Mouse (Mus musculus): ENCODE results near the gene Rin2.
A peak's percentile ranks its signal among the peaks of the same experiment; 100 is the strongest.

Rin2 gene

DNA sequence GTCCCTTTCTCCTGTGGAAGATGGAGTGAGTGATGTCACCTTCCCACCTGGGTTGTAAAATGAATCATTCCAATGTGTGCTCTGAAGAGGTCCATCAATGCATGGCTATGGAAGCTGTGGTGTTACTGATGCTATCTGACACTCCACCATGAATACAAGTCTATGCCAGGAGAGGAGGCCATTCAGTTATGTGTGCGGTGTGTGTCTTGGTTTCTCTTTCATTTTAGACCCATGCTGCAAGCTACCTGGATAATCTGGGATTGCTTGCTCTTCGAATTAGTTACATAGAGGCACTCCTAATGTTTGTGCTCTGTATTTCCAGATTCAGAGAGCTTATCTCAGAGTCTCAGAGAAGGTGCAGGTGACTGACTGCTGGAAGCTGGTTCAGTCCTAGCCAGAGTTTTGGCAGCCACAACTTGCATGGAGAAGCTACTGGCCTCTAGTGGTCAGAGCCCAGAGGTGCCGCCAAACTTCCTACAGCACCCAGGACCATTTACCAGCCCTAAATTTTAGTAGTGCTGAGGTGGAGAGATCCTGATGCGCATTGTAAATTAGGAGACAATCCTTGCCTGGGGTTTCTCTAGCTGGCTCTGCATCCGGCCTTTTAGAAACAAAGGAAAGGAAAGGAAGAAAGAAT, 119.4 kb downstream of the Rin2 start:
- DNase-seq = no peak

DNA sequence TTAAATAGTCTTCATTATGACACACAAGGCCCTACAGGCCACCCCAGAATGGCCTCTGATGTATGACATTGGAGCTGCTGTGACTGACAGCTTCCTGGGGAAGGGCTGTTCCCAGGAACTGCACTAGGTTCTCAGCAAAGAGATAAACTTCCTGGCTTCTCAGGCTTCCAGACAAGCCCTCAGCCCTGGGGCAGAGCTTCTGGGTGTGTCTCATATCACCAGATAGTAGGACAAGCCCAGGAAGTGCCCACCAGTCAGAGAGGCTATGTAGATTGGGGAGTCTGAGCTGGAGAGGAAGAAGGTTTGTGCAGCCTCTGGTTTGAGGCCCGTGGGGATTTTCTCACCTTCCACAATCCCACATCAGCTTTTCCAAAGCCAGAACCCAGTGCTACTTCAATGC, 122.8 kb downstream of the Rin2 start:
- no peak for DNase-seq

DNA sequence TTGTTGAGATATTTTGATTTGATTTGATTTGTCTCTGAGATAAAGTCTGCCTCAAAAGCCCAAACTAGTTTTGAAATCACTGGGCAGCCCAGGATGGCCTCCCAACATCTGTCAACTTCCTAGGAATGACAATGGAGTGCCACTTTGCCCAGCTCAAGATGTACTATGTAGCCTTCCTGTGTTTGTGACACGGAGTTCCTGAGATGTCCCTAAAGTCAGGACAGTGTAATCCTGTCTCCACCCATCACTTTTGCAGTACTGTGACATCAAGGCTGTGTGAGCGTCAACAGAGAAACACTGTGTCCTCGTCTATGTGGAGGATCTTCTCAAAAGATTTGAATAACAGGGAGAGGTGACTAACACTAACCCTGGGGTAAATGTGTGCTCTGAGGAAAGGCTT, 123.9 kb downstream of the Rin2 start:
- no peak for DNase-seq

DNA sequence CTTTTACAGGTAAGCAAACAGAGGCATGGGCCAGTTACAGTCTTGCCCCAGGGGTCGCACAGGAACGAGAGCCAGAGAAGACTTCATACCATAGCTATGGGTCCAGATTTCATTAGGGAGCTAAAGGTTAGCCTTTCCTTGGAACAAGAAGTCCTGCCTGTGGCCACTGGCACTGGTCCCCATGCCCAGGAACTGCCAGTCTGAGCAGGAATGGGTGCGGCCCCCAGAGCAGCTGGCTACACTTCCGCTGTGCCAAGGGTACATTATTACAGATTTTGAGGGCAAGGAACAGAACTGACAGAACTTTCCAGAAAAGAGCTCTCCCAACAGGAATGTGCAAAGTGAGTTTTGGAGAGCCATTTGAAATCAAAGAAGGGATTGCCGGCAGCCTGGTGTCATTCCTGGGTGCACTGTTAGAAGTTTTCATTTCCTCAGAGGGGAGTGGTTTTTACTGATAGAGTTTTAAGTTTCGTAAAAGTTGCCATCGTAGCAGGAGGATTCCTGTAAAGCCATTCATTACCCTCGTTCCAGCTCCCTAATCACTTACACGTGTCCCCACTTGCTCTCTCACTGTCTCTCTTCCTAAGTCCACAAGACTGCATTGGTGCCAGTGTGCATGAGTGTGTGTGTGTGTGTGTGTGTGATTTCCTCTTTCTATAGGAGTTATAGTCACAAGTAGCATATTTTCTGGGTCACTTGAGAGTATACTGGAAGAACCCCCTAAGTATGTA, 126.5 kb downstream of the Rin2 start:
- no peak for DNase-seq

DNA sequence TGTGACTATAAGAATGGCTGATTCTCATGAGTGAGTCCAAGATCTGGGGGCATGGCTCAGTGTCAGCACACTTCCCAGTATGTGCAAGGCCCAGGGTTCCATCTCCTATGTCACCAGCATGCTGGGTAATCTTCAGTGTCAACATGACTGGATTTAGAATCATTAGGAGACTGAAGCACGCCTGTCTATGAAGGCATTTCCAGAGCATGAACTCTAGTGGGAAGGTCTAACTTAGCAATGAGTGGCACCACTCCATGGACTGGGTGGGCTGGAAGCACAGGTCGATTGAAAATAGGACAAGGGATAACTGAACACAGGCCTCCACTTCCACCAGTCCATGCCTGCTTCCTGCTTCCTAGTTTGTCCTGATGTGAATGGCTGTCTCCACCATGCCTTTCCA, 127.6 kb downstream of the Rin2 start:
- no peak for DNase-seq

DNA sequence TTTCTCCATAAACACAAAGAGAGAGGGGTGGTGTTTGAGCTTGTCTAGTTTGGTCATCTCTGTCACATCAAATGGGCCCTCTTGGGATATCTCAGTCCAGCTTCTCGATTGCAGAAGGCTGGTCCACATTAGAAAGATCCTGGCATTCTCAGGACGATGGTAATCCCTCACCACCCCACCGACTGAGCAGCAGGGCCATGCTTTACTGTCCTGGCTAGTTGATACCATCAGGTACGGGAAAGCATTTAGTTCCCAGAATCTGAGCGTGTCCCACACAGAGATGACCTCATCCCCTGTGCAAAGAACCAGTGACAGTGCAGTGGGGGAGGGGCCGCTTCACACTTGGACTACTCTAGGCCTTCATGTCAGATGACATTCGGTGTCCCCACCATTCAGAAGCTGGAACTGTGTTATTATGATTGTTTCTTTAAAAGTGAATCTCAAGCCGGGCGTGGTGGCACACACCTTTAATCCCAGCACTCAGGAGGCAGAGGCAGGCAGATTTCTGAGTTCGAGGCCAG, 128.9 kb downstream of the Rin2 start:
- no peak for DNase-seq

DNA sequence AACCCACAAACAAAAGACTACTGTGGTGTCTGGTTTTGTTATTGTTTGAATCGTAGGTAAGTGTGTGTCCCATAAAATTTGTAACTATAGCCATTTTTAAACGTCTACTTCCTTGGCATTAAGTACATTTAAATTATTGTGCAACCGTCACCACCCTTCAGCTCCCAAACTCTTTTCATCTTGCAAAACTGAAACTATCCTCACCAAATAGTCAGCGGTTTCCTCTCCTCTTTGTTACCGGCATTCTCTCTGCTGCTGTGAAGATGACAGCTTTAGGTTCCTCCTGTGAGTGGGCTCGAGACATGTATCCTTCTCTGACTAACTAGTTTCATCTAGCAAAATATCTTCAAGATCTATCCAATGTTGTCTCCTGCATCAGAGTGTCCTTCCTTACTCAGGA, 129.5 kb downstream of the Rin2 start:
- DNase-seq = no peak

DNA sequence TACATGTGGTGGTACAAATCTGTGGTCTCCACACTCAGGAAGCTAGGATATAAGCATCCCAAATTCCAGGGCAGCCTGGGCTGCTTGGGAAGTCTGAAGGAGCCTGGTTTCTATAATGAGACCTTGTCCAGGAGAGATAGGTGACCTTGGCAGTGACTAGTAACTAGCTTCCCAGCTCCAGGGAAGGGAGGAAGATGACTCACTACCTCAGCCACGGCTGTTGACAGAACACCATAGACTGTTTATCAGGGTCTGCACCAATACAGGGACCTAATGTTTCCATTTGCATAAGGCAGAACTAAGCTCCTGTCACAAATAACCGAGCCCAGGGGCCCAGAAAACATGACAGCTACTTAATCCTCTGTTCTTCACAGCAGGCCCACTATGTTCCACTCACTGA, 132.3 kb downstream of the Rin2 start:
- no peak for DNase-seq

DNA sequence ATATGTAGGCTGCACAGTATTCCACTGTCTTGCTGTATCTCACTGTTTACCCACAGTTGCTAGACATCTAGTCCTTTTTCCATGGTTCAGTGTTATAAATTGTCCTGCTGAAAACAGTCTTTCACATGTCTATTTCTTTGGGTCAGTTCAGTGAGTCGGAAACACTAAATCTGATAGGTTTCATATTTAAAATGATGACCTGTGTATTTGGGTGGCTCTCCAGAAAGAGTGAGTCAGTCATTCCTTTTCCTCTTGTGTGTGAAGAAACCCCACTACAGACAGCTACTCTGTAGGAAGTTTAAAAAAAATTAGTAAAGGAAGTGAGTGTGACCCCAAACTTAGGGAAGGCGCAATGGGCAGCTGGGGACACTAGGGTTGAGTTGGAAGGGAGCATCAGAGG, 133.2 kb downstream of the Rin2 start:
- DNase-seq = no peak

DNA sequence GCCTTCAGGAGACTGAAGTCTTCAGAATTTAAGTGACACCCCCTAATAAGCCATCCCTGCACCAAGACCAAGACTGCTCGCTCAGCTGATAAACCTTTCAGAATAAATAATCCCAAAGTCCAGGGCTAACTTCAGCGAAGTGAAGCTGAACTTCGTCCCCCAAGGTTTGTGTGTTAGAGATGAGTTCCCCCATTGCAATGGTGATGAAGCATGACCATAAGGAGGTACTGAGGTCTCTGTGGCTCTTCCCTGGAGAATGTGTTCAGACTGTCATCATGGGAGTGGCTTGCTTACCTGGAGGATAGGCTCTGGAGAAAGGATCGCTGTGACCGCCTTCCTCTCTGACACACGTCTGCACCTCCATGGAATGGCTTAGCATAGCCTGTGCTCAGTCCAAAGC, 133.7 kb downstream of the Rin2 start:
- DNase-seq = no peak

DNA sequence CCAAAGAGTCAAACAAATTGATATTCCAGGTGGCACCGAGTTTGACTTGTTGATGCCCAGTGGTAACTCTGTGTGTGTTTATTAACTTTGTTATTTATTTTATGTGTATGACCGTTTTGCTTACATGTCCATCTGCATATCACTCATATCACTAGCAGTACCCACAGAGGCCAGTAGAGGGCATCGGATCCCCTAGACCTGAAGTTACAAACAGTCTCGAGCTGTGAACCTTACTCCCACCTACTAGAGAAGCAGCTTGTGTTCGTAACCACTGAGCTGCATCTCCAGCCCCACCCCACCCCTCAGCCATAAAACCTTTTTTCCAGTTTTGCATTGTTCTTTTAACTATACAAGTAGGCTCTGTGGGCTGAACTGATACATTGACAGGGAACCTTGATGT, 135.7 kb downstream of the Rin2 start:
- DNase-seq = no peak

DNA sequence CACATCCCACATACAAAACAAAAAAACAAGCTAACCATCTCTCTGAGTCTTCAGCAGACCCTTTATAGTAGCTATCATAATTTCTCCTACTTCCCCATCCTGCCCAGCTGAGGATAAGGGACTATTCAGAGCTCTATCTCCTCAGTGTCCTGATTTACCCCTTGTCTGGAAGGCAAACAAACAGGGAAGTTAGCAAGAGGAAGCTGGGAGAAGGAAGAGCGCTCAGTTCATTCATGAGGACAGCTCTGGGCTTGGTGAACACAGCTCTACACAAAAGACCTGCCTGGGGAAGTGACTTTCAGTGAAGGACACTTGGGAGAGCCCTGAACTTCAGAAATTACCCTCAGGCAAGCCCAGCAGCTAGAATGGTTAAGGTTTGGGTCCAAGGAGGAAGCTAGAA, 137.8 kb downstream of the Rin2 start:
- no peak for DNase-seq

DNA sequence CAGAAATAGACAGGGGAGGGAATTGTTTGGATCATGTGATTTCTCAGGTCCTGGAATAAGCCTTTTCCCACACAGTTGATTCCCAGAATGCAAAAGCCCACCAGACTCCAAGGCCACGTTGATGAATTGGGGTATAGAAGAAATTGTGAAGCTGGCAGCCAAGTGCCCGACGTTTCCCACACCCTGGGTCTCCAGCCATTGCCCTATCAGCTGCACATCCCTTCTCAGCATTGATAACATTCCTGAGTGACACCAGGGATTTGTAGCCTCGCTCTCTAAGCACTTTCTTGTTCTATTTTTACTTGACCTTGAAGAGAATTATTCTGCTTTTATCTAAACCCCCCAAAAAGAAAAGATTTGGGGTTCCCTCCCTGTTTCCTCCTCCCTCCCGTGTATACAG, 142.2 kb downstream of the Rin2 start:
- no peak for DNase-seq

DNA sequence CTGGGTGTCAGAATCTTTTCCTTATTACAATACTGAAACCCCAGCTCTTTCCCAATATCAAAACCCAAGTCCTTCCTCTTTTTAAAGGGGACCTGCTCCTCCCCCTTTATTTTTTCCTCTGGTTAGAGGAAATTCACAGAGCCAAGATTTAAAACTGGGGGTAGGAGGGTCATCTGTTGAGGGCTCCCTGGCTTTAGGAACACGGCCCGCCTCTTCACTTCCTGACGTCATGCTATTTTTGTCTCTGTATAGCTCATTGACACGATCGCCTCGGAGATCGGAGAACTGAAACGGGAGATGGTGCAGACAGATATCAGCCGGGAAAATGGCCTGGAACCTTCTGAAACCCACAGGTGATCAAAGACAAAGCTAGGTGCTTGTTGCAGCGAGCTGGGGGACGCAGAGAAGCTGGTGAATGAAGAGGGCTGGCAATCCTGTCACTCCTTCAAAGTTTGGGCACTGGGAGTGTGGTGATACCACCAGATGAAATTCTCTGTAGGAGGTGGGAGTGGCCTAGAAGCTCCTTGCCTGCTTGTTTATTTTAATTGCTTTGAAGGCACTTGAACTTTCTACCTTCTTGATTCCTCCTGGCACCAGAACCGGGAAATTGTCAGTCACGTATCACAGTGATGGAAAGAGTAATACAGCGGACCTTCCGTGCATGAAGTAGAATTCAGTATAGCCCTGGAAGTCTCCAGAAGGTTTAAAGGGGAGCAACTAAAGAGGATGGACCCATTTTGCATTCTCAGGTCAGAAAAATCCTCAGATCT, 147.2 kb downstream of the Rin2 start:
- no peak for DNase-seq

DNA sequence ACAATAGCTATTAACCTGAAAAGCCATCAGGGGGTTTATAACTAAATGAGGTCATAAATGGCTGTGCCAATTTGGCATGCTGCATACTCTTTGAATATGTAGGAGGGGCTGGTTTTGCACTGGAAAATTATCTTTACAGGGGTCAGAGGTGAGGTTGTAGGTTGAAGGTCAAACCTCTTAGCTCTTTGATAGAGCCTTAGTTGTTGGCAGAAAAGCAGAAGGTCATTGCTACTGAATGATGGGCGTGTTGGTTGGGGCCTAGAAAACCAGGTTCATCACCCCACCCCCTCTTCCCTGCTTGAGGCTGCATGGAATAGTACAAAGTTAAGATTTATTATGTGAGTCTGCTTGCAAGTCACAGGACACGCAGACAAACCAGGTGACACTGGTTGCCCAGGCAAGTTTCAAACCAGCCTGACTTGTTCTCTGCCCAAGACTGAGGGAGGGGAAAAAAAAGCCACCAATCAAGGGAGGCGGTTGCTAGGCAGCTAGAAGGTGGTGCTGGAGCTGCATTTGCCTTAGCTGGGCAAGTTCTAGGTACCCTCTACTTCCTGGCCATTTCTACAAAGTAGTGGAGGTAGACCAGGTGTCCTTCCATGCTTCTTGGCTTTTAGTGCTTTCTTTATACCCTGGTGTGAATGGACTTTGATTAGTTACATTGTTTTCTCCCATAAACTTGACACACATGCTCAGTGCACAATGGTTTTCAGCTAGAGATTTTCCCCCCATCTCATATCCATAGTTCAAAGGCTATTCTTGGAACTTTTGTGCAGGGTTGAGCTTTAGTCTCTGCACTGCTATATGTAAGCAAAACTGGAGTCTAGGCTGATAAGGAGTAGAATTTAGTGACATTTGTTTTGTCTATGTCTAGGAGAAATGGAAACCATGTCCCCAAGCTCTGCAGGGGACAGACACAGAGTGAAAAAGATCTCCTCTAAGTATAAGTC, 148.0 kb downstream of the Rin2 start:
- no peak for DNase-seq

DNA sequence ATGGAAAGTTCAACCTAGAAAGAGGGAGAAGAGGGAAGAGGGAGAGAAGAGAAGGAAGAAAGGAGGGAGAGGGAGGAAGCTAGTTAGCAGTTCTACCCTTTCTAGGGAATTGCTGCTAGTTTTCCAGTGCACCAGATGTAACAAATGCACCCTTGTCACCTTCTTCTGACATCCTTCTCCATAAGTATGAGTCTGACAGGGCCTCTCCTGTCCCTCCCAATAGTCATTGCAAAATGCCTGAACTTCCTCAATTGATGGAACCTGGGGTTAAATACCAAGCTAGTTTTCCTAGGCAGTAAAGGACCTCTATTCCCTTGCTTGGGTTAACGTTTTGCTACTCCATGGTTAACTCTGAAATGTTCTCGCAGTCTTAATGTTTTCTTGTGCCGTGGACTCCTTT, 149.7 kb downstream of the Rin2 start:
- DNase-seq = no peak

DNA sequence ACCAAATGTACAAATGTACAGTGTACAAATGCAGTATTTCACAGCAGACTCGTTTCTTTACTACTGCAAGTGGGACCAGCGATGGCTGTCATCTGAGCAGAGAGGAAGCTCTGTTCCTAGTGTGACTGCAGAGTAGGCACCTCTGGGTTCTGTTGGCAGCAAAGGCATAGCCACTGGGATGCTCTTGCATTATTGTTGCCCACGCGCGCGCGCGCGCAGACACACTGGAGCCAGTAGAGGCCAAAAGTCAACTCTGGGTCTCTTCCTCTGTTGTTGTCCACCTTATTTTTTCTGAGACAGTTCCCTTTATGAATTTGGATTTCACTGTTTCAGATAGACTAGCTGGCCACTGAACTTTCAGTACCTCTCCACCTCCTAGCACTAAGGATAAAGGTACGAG, 150.2 kb downstream of the Rin2 start:
- no peak for DNase-seq

DNA sequence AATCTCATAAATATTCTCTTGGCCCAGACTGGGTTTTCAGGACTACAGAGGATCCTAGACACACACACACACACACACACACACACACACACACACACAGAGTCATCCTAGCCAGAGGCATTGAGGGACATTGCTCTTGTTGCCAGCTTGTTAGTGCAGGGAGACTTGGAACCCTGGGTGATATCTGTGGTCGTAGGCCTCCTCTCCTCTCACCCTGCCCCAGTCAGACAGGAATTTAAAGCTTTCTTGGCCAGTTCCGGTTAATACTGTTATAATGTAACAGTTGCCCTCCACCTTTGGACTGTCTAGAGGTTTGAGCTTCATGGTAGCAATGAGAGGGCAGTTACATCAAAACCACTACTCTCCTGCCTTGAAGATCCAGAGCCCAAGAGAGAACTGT, 152.9 kb downstream of the Rin2 start:
- no peak for DNase-seq

DNA sequence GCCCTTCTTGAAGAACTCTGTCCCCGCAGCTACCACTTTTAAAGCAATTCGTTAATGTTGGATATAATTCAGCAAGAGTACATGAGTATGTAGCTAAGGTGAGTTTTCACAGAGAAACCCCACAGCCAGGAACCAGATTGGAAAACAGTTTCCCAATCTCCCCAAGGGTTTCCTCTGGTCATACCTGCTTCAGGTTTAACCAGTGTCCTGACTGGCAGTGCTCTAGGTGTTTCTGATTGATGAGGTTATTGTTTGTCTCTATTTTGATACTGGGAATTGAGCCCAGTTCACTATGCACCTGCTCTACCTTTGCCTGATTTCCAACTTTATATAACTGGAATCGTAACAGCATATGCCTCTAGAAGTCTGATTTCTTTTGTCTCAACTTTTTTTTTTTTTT, 153.6 kb downstream of the Rin2 start:
- no peak for DNase-seq

DNA sequence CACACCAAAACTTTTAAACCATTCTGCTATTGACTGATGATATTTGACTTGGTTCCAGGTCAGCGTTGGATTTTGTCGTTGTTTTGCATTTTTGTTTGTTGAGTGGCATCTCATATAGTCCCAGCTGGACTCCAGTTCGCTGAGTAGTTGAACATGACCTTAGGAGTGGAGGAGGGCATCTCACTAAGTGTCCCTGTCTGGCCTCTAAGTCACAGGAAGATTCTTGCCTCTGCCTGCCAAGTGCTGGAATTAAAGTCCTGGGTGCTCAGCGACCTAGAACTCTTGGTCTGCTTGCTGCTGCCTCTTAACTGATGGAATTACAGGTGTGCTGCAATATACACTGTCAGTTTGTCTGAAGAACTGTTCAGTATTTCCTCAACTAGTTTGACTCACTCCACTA, 154.2 kb downstream of the Rin2 start:
- DNase-seq = no peak

DNA sequence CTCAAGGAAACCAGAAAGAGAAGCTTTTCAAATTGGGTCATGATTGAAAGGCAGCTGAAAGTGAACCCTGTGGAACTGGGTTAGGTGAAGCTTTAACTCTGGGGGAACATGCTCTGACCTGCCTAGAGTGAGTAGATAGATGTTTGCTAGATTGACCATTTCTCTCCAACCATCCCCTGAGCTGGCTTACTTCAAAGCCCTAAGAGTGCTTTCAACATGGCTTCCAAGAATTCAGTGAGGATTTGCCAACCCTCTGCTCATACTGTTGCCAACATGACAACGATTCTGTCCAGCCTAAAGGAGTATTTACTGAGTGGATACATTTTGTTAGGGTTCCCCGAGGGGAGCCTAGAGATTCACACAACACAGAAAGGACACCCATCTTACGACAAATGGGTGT, 155.4 kb downstream of the Rin2 start:
- no peak for DNase-seq

DNA sequence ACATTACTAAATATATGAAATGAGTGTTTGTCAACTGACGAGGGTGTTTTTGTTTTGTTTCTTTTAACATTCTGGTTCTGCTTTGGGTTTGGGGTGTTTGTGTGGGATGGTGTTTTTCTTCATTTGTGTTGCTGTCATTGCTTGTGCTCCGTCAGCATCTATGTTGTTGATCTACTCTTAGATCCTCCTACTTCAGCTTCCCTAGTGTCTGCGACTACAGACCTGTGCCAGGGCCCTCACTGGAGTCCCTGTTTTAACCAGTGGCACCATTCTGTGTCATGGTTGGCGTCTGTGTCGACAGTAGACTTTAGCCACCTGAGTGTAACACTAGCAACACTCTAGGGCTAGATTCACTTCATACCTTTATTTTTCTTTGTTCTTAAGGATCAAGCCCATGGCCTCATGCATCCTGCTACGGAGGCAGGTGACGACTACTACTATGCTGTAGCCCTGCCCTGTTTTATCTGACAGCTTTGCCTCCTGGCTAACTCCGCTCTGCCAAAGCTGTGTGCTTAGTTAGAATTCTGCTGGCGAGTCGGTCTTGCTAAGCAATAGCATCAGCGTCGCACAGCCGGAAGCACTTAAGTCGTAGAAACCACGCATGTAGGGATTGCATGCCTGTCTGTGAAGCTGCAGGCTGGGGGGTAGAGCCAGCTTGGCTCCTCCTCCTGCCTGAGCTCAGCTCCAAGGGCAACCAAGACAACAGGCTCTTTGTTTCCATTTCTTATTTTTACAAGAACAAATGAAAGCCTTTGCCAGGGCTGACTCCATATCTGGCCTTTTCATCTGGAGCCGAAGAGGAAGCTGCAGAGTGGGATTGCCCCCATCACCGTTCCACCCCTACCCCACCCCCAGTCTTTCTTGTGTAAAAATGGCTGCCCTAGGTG, 157.2 kb downstream of the Rin2 start:
- DNase-seq = peak; percentile 22 to 33

Measured in thymus, adult 18-20 months (tissue).